ENCODE assay signal across 9 mouse cellular contexts in genomic region chr9:107451891-107452521, GRCm38 (mm10). TPM values are rescaled to one million over a fixed set of nuclear protein-coding genes. Genes with fewer than 3 reads are reported as not detected.
DNase-seq lines count a peak whose midpoint lies in the region; ATAC-seq and TF ChIP-seq lines count a peak whose summit lies in the region.
"Had no signal": no experiment of that assay in that cellular context is flagged by ENCODE, and none has a peak within 500 bp of the region (broad histone marks: within the 10 kb centered on the region; RNA-seq: fewer than 3 reads in every experiment).

No protein-coding gene starts in this region.

- H3K4me1 ChIP-seq in heart, embryonic 15.5 days (replicated peaks) = 0 out of 2 replicates have a peak, but pooled peaks cover 3% of the 10 kb centered on the region
- H3K4me1 ChIP-seq in embryonic facial prominence, embryonic 10.5 days = peaks cover 31% of the 10 kb centered on the region
- peaks cover 56% of the 10 kb centered on the region for H3K4me1 ChIP-seq in hindbrain, embryonic 13.5 days (replicated peaks)
- H3K4me1 ChIP-seq in midbrain, postnatal 0 days (ENCODE audit: insufficient read depth, low read length) = 0 out of 2 replicates have a peak, but pooled peaks cover 3% of the 10 kb centered on the region
- H3K4me1 ChIP-seq: embryonic facial prominence, embryonic 15.5 days had no signal

- no peak overlapping the region for H3K27ac ChIP-seq in heart, embryonic 15.5 days
- H3K27ac ChIP-seq in embryonic facial prominence, embryonic 10.5 days (replicated peaks) = peak overlapping the region; percentile 35; the same call in 1 of the 2 replicates
- peak overlapping the region; percentile 78 for H3K27ac ChIP-seq in hindbrain, embryonic 13.5 days
- H3K27ac ChIP-seq in midbrain, postnatal 0 days (ENCODE audit: low read depth, low read length) = peak overlapping the region; percentile 38; the same call in 1 of the 2 replicates
- H3K27ac ChIP-seq: embryonic facial prominence, embryonic 15.5 days had no signal

- no peak for TF ChIP-seq CTCF in midbrain, postnatal 0 days (IDR thresholded peaks at IDR 0.05)

- no peak overlapping the region for H3K4me2 ChIP-seq in heart, embryonic 15.5 days
- no peak overlapping the region for H3K4me2 ChIP-seq in hindbrain, embryonic 13.5 days
- no peak overlapping the region for H3K4me2 ChIP-seq in midbrain, postnatal 0 days (ENCODE audit: low read depth, low read length, poor library complexity, severe bottlenecking)
- H3K4me2 ChIP-seq: embryonic facial prominence, embryonic 15.5 days had no signal

- H3K9ac ChIP-seq in heart, embryonic 15.5 days = no peak overlapping the region
- peak overlapping the region; percentile 46; the same call in 1 of the 2 replicates for H3K9ac ChIP-seq in hindbrain, embryonic 13.5 days
- 0 out of 2 replicates have a peak overlapping the region, but pooled peaks have one; percentile 8 for H3K9ac ChIP-seq in midbrain, postnatal 0 days (replicated peaks; ENCODE audit: low read length, poor library complexity, severe bottlenecking)
- H3K9ac ChIP-seq: embryonic facial prominence, embryonic 15.5 days had no signal

- no peaks in the 10 kb centered on the region for H3K9me3 ChIP-seq in heart, embryonic 15.5 days (replicated peaks)
- no peaks in the 10 kb centered on the region for H3K9me3 ChIP-seq in embryonic facial prominence, embryonic 10.5 days
- H3K9me3 ChIP-seq in hindbrain, embryonic 13.5 days = no peaks in the 10 kb centered on the region
- no peaks in the 10 kb centered on the region for H3K9me3 ChIP-seq in midbrain, postnatal 0 days (ENCODE audit: low read length)
- H3K9me3 ChIP-seq: embryonic facial prominence, embryonic 15.5 days had no signal

- H3K36me3 ChIP-seq in heart, embryonic 15.5 days = no peaks in the 10 kb centered on the region
- no peaks in the 10 kb centered on the region for H3K36me3 ChIP-seq in embryonic facial prominence, embryonic 10.5 days (replicated peaks)
- H3K36me3 ChIP-seq in hindbrain, embryonic 13.5 days = no peaks in the 10 kb centered on the region
- H3K36me3 ChIP-seq in midbrain, postnatal 0 days (ENCODE audit: insufficient read depth, low read length) = no peaks in the 10 kb centered on the region
- H3K36me3 ChIP-seq: embryonic facial prominence, embryonic 15.5 days had no signal

- 39% methylated on average over 11 of the region's 11 CpGs for WGBS in heart, embryonic 15.5 days
- 52% methylated on average over 11 of the region's 11 CpGs for WGBS in embryonic facial prominence, embryonic 10.5 days
- WGBS in hindbrain, embryonic 13.5 days = 41% methylated on average over 11 of the region's 11 CpGs
- 39% methylated on average over 11 of the region's 11 CpGs for WGBS in midbrain, postnatal 0 days

- H3K27me3 ChIP-seq in heart, embryonic 15.5 days = peaks cover 16% of the 10 kb centered on the region; the same call in 1 of the 2 replicates
- H3K27me3 ChIP-seq in embryonic facial prominence, embryonic 10.5 days (replicated peaks; ENCODE audit: low read depth, poor library complexity, severe bottlenecking) = peaks cover 24% of the 10 kb centered on the region
- 0 out of 2 replicates have a peak, but pooled peaks cover 2% of the 10 kb centered on the region for H3K27me3 ChIP-seq in hindbrain, embryonic 13.5 days
- no peaks in the 10 kb centered on the region for H3K27me3 ChIP-seq in midbrain, postnatal 0 days (ENCODE audit: insufficient read depth, low read length)

- no peak for DNase-seq in heart, adult 8-10 months (ENCODE audit: low spot score)
- DNase-seq in embryonic facial prominence, embryonic 10.5 days (ENCODE audit: low spot score) = no peak
- DNase-seq in midbrain, postnatal 0 days (ENCODE audit: low spot score) = no peak
- no peak for DNase-seq in thymus, postnatal 25 days
- DNase-seq in gastrocnemius, adult 8-10 months (ENCODE audit: low spot score in 2 of 2) = no peak
- DNase-seq: right cerebral cortex, adult 18-20 months had no signal

- no peak overlapping the region for H3K4me3 ChIP-seq in heart, embryonic 15.5 days
- H3K4me3 ChIP-seq in embryonic facial prominence, embryonic 10.5 days = no peak overlapping the region
- H3K4me3 ChIP-seq in hindbrain, embryonic 13.5 days = no peak overlapping the region
- no peak overlapping the region for H3K4me3 ChIP-seq in midbrain, postnatal 0 days (ENCODE audit: low read depth, low read length)
- H3K4me3 ChIP-seq: embryonic facial prominence, embryonic 15.5 days had no signal

- ATAC-seq in heart, embryonic 15.5 days (replicated peaks; ENCODE audit: insufficient number of reproducible peaks, insufficient read depth, low FRiP score, low read depth) = peak; percentile 29; the same call in 1 of the 2 replicates
- ATAC-seq in hindbrain, embryonic 13.5 days (ENCODE audit: low FRiP score) = peak; percentile 49; the same call in 1 of the 2 replicates
- no peak for ATAC-seq in midbrain, postnatal 0 days (ENCODE audit: low FRiP score)

RNA-seq across cellular contexts. Expression of gene Cacna2d2, which starts 52.6 kb away (rescaled TPM):
- 2.6 and 3.6 TPM in 2 replicates for polyA plus RNA-seq in heart, embryonic 15.5 days (2015; fragmentation: Nextera tagmentation; extraction: Ambion mirVana)
- 10 to 100 TPM; 10.4 to 18.4 (median 12.3) TPM for total RNA-seq in heart, adult 8-10 months (2022)
- polyA plus RNA-seq in embryonic facial prominence, embryonic 10.5 days (2016; fragmentation: Nextera tagmentation; extraction: Ambion mirVana) = 0.45 and 0.50 TPM in 2 replicates
- 7.6 and 8.3 TPM in 2 replicates for polyA plus RNA-seq in hindbrain, embryonic 13.5 days (2015; fragmentation: Nextera tagmentation; extraction: Ambion mirVana)
- 138 and 191 TPM in 2 replicates for total RNA-seq in midbrain, postnatal 0 days (2014; rRNA removed)
- 8.4 and 9.0 TPM in 2 replicates for polyA plus RNA-seq in midbrain, postnatal 0 days (2015; fragmentation: Nextera tagmentation; extraction: Ambion mirVana)
- under 1 TPM; 0.15 to 0.65 (median 0.41) TPM for total RNA-seq in gastrocnemius, adult 8-10 months (2022)
